In genomic region chr7:71865371-71866166, GRCm38 (mm10) we compare ENCODE assay signal across 13 mouse cellular contexts.
A peak's percentile ranks its signal among the peaks of the same experiment; 100 is the strongest.
DNase-seq lines count a peak whose midpoint lies in the region; ATAC-seq and TF ChIP-seq lines count a peak whose summit lies in the region.
"Had no signal": no experiment of that assay in that cellular context is flagged by ENCODE, and none has a peak within 500 bp of the region (broad histone marks: within the 10 kb centered on the region; RNA-seq: fewer than 3 reads in every experiment).

No protein-coding gene starts in this region.

- TF ChIP-seq CTCF in brain, embryonic 14.5 days (IDR thresholded peaks at IDR 0.05; ENCODE audit: borderline replicate concordance, extremely low read depth, insufficient read depth, insufficient read length) = peak; percentile 2; the same call in 1 of the 2 replicates
- TF ChIP-seq CTCF in hindbrain, postnatal 0 days (IDR thresholded peaks at IDR 0.05; ENCODE audit: low read depth) = 0 out of 2 replicates have a peak, but pooled peaks have one; percentile 15

- H3K9me3 ChIP-seq in kidney, embryonic 14.5 days (ENCODE audit: control insufficient read depth, low read length) = no peaks in the 10 kb centered on the region
- H3K9me3 ChIP-seq in forebrain, embryonic 10.5 days = no peaks in the 10 kb centered on the region
- H3K9me3 ChIP-seq in hindbrain, postnatal 0 days (ENCODE audit: low read length) = no peaks in the 10 kb centered on the region
- H3K9me3 ChIP-seq: stomach, embryonic 15.5 days had no signal

- H3K4me1 ChIP-seq in kidney, embryonic 14.5 days (ENCODE audit: control insufficient read depth, insufficient read depth, low read length) = 0 out of 2 replicates have a peak, but pooled peaks cover 3% of the 10 kb centered on the region
- H3K4me1 ChIP-seq in forebrain, embryonic 10.5 days = peaks cover 19% of the 10 kb centered on the region
- H3K4me1 ChIP-seq in hindbrain, postnatal 0 days (ENCODE audit: insufficient read depth, low read length) = 0 out of 2 replicates have a peak, but pooled peaks cover 4% of the 10 kb centered on the region

- H3K4me2 ChIP-seq in kidney, embryonic 14.5 days (replicated peaks; ENCODE audit: low read depth, low read length) = no peak overlapping the region
- 0 out of 2 replicates have a peak overlapping the region, but pooled peaks have one; percentile 5 for H3K4me2 ChIP-seq in hindbrain, postnatal 0 days (ENCODE audit: low read depth, low read length)
- H3K4me2 ChIP-seq: stomach, embryonic 15.5 days had no signal

- H3K9ac ChIP-seq in kidney, embryonic 14.5 days (ENCODE audit: low read depth, low read length) = no peak overlapping the region; the same call in 1 of the 2 replicates
- H3K9ac ChIP-seq in hindbrain, postnatal 0 days (replicated peaks; ENCODE audit: low read length) = no peak overlapping the region
- H3K9ac ChIP-seq: stomach, embryonic 15.5 days had no signal

- ATAC-seq in kidney, embryonic 14.5 days (ENCODE audit: low FRiP score, low TSS enrichment) = no peak
- no peak for ATAC-seq in hindbrain, postnatal 0 days
- ATAC-seq in megakaryocyte, adult 5-6 weeks (ENCODE audit: poor library complexity, severe bottlenecking) = no peak
- ATAC-seq: CD4-positive, CD25-positive, alpha-beta regulatory T cell, adult 4 months had no signal

- no peaks in the 10 kb centered on the region for H3K36me3 ChIP-seq in kidney, embryonic 14.5 days (ENCODE audit: control insufficient read depth, insufficient read depth, low read length)
- H3K36me3 ChIP-seq in forebrain, embryonic 10.5 days (replicated peaks) = no peaks in the 10 kb centered on the region
- no peaks in the 10 kb centered on the region for H3K36me3 ChIP-seq in hindbrain, postnatal 0 days (ENCODE audit: insufficient read depth, low read length)
- H3K36me3 ChIP-seq: stomach, embryonic 15.5 days had no signal

- no peak overlapping the region for H3K4me3 ChIP-seq in kidney, embryonic 14.5 days (ENCODE audit: low read length)
- peak overlapping the region; percentile 29 for H3K4me3 ChIP-seq in forebrain, embryonic 10.5 days
- no peak overlapping the region for H3K4me3 ChIP-seq in hindbrain, postnatal 0 days (ENCODE audit: low read length)
- H3K4me3 ChIP-seq: stomach, embryonic 15.5 days had no signal

- no peaks in the 10 kb centered on the region for H3K27me3 ChIP-seq in kidney, embryonic 14.5 days (ENCODE audit: control insufficient read depth, insufficient read depth, low read length)
- H3K27me3 ChIP-seq in forebrain, embryonic 10.5 days (ENCODE audit: poor library complexity, severe bottlenecking) = peaks cover 37% of the 10 kb centered on the region
- no peaks in the 10 kb centered on the region for H3K27me3 ChIP-seq in hindbrain, postnatal 0 days (ENCODE audit: insufficient read depth, low read length)
- H3K27me3 ChIP-seq: stomach, embryonic 15.5 days had no signal

- TF ChIP-seq POLR2A in brain, embryonic 14.5 days (IDR thresholded peaks at IDR 0.05; ENCODE audit: borderline replicate concordance, extremely low read depth, insufficient read depth, insufficient read length, poor library complexity, severe bottlenecking) = no peak

- no peak for DNase-seq in kidney, adult 11 months
- peak; percentile 60 for DNase-seq in brain, embryonic 14.5 days (ENCODE audit: low read depth)
- no peak for DNase-seq in forebrain, embryonic 10.5 days (ENCODE audit: extremely low spot score, low spot score)
- DNase-seq in hindbrain, postnatal 0 days (ENCODE audit: low spot score) = no peak
- no peak for DNase-seq in cerebellum, adult 9-11 months
- DNase-seq in cerebellum, postnatal 25 days = no peak
- DNase-seq: heart, postnatal 4 days; liver; right cerebral cortex, adult 18-20 months had no signal

- H3K27ac ChIP-seq in kidney, embryonic 14.5 days (ENCODE audit: low read depth, low read length) = peak overlapping the region; percentile 19; the same call in 1 of the 2 replicates
- H3K27ac ChIP-seq in forebrain, embryonic 10.5 days = peak overlapping the region; percentile 78
- no peak overlapping the region for H3K27ac ChIP-seq in hindbrain, postnatal 0 days
- H3K27ac ChIP-seq: stomach, embryonic 15.5 days had no signal

- 46% methylated on average over 15 of the region's 15 CpGs for WGBS in kidney, embryonic 14.5 days
- 22% methylated on average over 15 of the region's 15 CpGs for WGBS in forebrain, embryonic 10.5 days
- 23% methylated on average over 15 of the region's 15 CpGs for WGBS in hindbrain, postnatal 0 days
